Mouse (Mus musculus): ENCODE measurements around the gene Atrx. TPM values are rescaled to one million over a fixed set of nuclear protein-coding genes. Genes with fewer than 3 reads are reported as not detected.
"Not testable (repeated sequence)": the region's sequence is repeated elsewhere in the genome, so short reads cannot be mapped to it uniquely, and the experiment has no call there.

Gene Atrx
- 96.3 and 99.3 TPM in 2 replicates for polyA plus RNA-seq (2014; fragmentation: Nextera tagmentation; extraction: Ambion mirVana)

DNA sequence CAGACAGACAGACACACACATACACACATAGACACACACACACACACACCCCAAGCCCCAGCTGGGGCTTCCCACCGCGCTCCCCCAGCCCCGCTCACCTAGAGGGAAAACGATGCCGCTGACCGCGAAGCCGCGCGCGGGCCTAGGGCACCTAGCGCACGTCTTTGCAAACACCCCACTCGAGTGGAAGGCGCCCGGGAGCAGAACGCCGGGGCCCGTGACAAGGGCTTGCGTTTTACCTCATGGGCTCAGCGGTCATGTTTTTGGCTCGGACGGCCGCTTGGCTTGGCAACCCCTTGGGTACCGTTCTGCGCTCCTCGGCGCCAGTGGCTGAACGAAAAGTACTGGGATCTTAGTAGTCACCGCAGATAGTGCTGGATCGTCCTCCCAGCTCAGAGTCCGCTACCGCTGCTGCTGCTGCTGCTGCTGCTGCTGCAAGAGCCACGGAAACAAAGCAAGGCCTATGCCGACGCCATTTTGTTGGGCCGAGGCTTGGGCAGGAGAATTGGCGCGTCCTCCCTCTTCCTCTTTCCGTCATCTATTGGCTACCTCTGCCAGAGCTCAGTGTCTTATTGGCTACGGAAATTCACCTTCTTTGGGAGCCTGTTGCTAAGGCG, at the start of gene Atrx:
TSS of gene Atrx (minus strand) at position 543 of the 617 bp plus-strand sequence.
- peak; percentile 69 for DNase-seq (ENCODE audit: low spot score)
- Histone ChIP-seq H3K9me3 (ENCODE audit: control insufficient read depth, low read length) (no peaks in the 10 kb centered on the region), H3K4me3 (ENCODE audit: low read depth, low read length) (peak within 1 kb of the TSS; percentile 73), H3K4me2 (peak within 1 kb of the TSS; percentile 72), H3K9ac (ENCODE audit: low read depth, low read length) (peak within 1 kb of the TSS; percentile 87), H3K27ac (ENCODE audit: low read depth, low read length) (peak within 1 kb of the TSS; percentile 85), H3K27me3 (replicated peaks; ENCODE audit: control insufficient read depth, insufficient read depth, low read length) (no peaks in the 10 kb centered on the region), H3K36me3 (ENCODE audit: control insufficient read depth, insufficient read depth, low read length) (no peaks in the 10 kb centered on the region), H3K4me1 (replicated peaks; ENCODE audit: control insufficient read depth, insufficient read depth, low read length) (peaks cover 5% of the 10 kb centered on the region; the same call in 1 of the 2 replicates)
- ATAC-seq (replicated peaks; ENCODE audit: low FRiP score) = peak; percentile 95
- 12% methylated on average over 42 of the region's 42 CpGs for WGBS

DNA sequence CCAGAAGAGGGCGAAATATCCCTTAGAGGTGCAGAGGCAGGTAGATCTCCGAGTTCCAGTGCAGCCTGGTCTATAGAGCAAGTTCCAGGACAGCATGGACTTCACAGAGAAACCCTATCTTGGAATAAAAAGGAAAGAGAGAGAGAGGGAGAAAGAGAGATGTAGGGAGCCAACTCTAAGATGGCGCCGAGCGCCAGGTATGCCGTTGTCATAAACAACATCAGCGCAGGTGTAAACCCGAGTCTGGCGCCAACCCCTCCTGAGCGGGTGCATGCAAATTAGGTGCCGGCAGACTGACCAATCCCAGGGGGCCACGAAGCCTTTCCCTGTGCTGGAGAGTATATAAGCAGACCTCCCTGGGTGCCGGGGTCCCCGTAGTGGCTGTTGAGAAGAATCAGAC, 27.9 kb upstream of the Atrx start:
- WGBS = 73% methylated on average over 14 of the region's 14 CpGs
- H3K27me3 ChIP-seq (replicated peaks; ENCODE audit: control insufficient read depth, insufficient read depth, low read length); H3K4me1 ChIP-seq (replicated peaks; ENCODE audit: control insufficient read depth, insufficient read depth, low read length); ATAC-seq (replicated peaks; ENCODE audit: low FRiP score); H3K27ac ChIP-seq (ENCODE audit: low read depth, low read length); H3K9ac ChIP-seq (ENCODE audit: low read depth, low read length); H3K4me2 ChIP-seq; H3K9me3 ChIP-seq (ENCODE audit: control insufficient read depth, low read length); DNase-seq (ENCODE audit: low spot score); H3K36me3 ChIP-seq (ENCODE audit: control insufficient read depth, insufficient read depth, low read length); H3K4me3 ChIP-seq (ENCODE audit: low read depth, low read length): not testable (repeated sequence)

DNA sequence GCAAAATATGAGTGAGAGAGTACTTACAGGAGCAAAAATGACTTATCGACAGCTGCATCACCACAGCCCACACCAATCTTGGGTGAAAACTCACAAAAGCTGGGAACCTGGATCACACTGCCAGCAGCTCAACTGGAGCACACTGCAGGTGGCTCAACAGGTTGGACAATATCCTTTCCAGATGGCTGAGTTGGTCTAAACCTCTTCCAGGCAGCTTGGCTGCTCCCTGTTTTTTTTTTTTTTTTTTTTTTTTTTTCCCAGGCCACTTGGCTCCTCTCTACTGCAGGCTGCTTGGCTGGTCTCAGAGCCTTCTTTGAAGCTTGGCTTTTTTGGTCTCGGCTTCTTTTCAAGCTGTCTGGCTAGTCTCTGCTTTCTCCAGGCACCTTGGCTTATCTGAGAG, 24.8 kb upstream of the Atrx start:
- Histone ChIP-seq H3K4me2 (no peak overlapping the region), H3K9ac (ENCODE audit: low read depth, low read length) (no peak overlapping the region), H3K27me3 (replicated peaks; ENCODE audit: control insufficient read depth, insufficient read depth, low read length) (no peaks in the 10 kb centered on the region)

GRCm38 (mm10) chrX:105946357-105946756, 17.2 kb upstream of the Atrx start:
- H3K4me3 ChIP-seq (ENCODE audit: low read depth, low read length) = no peak overlapping the region
- no peak overlapping the region for H3K4me2 ChIP-seq
- H3K4me1 ChIP-seq (replicated peaks; ENCODE audit: control insufficient read depth, insufficient read depth, low read length) = no peaks in the 10 kb centered on the region
- ATAC-seq (replicated peaks; ENCODE audit: low FRiP score) (no peak), DNase-seq (ENCODE audit: low spot score) (no peak)
- WGBS = 39% methylated on average over 1 of the region's 1 CpGs
- no peaks in the 10 kb centered on the region for H3K36me3 ChIP-seq (ENCODE audit: control insufficient read depth, insufficient read depth, low read length)
- H3K9ac ChIP-seq (ENCODE audit: low read depth, low read length) = no peak overlapping the region
- H3K27me3 ChIP-seq (replicated peaks; ENCODE audit: control insufficient read depth, insufficient read depth, low read length) = no peaks in the 10 kb centered on the region
- no peak overlapping the region for H3K27ac ChIP-seq (ENCODE audit: low read depth, low read length)
- H3K9me3 ChIP-seq (ENCODE audit: control insufficient read depth, low read length) = no peaks in the 10 kb centered on the region

More for the DNA sequence above, 24.8 kb upstream of the Atrx start:
- DNase-seq (ENCODE audit: low spot score) (no peak), ATAC-seq (replicated peaks; ENCODE audit: low FRiP score) (no peak)
- Histone ChIP-seq H3K4me3 (ENCODE audit: low read depth, low read length) (no peak overlapping the region), H3K27ac (ENCODE audit: low read depth, low read length) (no peak overlapping the region), H3K36me3 (ENCODE audit: control insufficient read depth, insufficient read depth, low read length) (no peaks in the 10 kb centered on the region), H3K4me1 (replicated peaks; ENCODE audit: control insufficient read depth, insufficient read depth, low read length) (no peaks in the 10 kb centered on the region), H3K9me3 (ENCODE audit: control insufficient read depth, low read length) (no peaks in the 10 kb centered on the region)
- WGBS = 74% methylated on average over 2 of the region's 2 CpGs

GRCm38 (mm10) chrX:105939245-105939644, 10.0 kb upstream of the Atrx start:
- WGBS = 82% methylated on average over 7 of the region's 7 CpGs
- H3K36me3 ChIP-seq (ENCODE audit: control insufficient read depth, insufficient read depth, low read length) = no peaks in the 10 kb centered on the region
- no peak overlapping the region for H3K4me2 ChIP-seq
- no peak overlapping the region for H3K9ac ChIP-seq (ENCODE audit: low read depth, low read length)
- H3K4me3 ChIP-seq (ENCODE audit: low read depth, low read length) = no peak overlapping the region
- H3K4me1 ChIP-seq (replicated peaks; ENCODE audit: control insufficient read depth, insufficient read depth, low read length) = no peaks in the 10 kb centered on the region
- no peaks in the 10 kb centered on the region for H3K27me3 ChIP-seq (replicated peaks; ENCODE audit: control insufficient read depth, insufficient read depth, low read length)
- no peak overlapping the region for H3K27ac ChIP-seq (ENCODE audit: low read depth, low read length)
- DNase-seq (ENCODE audit: low spot score) = no peak
- ATAC-seq (replicated peaks; ENCODE audit: low FRiP score) = no peak
- no peaks in the 10 kb centered on the region for H3K9me3 ChIP-seq (ENCODE audit: control insufficient read depth, low read length)

- H3K4me1 ChIP-seq (replicated peaks; ENCODE audit: control insufficient read depth, insufficient read depth, low read length) = no peaks in the 10 kb centered on the region
- H3K9me3 ChIP-seq (ENCODE audit: control insufficient read depth, low read length) = no peaks in the 10 kb centered on the region
- H3K9ac ChIP-seq (ENCODE audit: low read depth, low read length) = no peak overlapping the region
- H3K27ac ChIP-seq (ENCODE audit: low read depth, low read length) = no peak overlapping the region
- no peak overlapping the region for H3K4me2 ChIP-seq
- DNase-seq (ENCODE audit: low spot score) = no peak
- WGBS = 73% methylated on average over 2 of the region's 2 CpGs
- H3K36me3 ChIP-seq (ENCODE audit: control insufficient read depth, insufficient read depth, low read length) = no peaks in the 10 kb centered on the region
- H3K27me3 ChIP-seq (replicated peaks; ENCODE audit: control insufficient read depth, insufficient read depth, low read length) = no peaks in the 10 kb centered on the region
- ATAC-seq (replicated peaks; ENCODE audit: low FRiP score) = no peak
- H3K4me3 ChIP-seq (ENCODE audit: low read depth, low read length) = no peak overlapping the region
Observed at GRCm38 (mm10) chrX:105937736-105938135, 8.5 kb upstream of the Atrx start.

- H3K36me3 ChIP-seq (ENCODE audit: control insufficient read depth, insufficient read depth, low read length) = no peaks in the 10 kb centered on the region
- no peak overlapping the region for H3K4me2 ChIP-seq
- H3K4me3 ChIP-seq (ENCODE audit: low read depth, low read length) = no peak overlapping the region
- no peak overlapping the region for H3K9ac ChIP-seq (ENCODE audit: low read depth, low read length)
- no peaks in the 10 kb centered on the region for H3K4me1 ChIP-seq (replicated peaks; ENCODE audit: control insufficient read depth, insufficient read depth, low read length)
- 55% methylated on average over 5 of the region's 5 CpGs for whole genome bisulfite sequencing
- H3K9me3 ChIP-seq (ENCODE audit: control insufficient read depth, low read length) = no peaks in the 10 kb centered on the region
- no peak overlapping the region for H3K27ac ChIP-seq (ENCODE audit: low read depth, low read length)
- H3K27me3 ChIP-seq (replicated peaks; ENCODE audit: control insufficient read depth, insufficient read depth, low read length) = no peaks in the 10 kb centered on the region
- ATAC-seq (replicated peaks; ENCODE audit: low FRiP score) (no peak), DNase-seq (ENCODE audit: low spot score) (no peak)
Observed at GRCm38 (mm10) chrX:105934341-105934740, 5.1 kb upstream of the Atrx start.

DNA sequence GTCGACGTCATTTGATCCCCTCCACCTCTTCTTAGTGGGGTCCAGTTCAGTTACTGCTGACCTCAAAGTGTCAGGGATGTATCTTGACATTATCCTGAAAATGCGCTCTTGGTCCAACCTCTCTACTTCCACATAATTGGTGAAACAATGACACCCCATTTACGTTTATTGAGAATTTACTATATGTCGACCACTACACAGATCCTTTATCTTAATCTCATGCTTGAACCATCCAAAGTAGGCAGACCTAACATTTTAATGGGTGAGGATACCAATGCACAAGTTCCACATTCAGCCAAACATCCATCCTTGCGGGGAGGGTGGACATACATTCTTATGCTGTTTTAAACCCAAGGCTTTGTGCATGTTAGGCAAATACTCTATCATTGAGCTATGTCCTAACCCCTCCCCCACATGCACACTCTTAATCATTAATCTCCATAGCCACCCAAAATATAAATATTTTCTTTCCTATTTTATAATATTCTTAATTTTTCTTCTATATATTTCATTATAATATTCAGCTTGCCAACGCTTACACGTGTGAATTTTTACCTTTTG, 355 bp upstream of the Atrx start:
- H3K4me1 ChIP-seq (replicated peaks; ENCODE audit: control insufficient read depth, insufficient read depth, low read length) = peaks cover 5% of the 10 kb centered on the region; the same call in 1 of the 2 replicates
- DNase-seq (ENCODE audit: low spot score) (no peak), ATAC-seq (replicated peaks; ENCODE audit: low FRiP score) (peak; percentile 39)
- peak overlapping the region; percentile 53 for H3K4me2 ChIP-seq
- peak overlapping the region; percentile 73 for H3K4me3 ChIP-seq (ENCODE audit: low read depth, low read length)
- WGBS = 30% methylated on average over 8 of the region's 8 CpGs
- H3K36me3 ChIP-seq (ENCODE audit: control insufficient read depth, insufficient read depth, low read length) = no peaks in the 10 kb centered on the region
- H3K9me3 ChIP-seq (ENCODE audit: control insufficient read depth, low read length) = no peaks in the 10 kb centered on the region
- no peaks in the 10 kb centered on the region for H3K27me3 ChIP-seq (replicated peaks; ENCODE audit: control insufficient read depth, insufficient read depth, low read length)
- no peak overlapping the region for H3K9ac ChIP-seq (ENCODE audit: low read depth, low read length)
- no peak overlapping the region; the same call in 1 of the 2 replicates for H3K27ac ChIP-seq (ENCODE audit: low read depth, low read length)
